Mouse (Mus musculus) frontal cortex, adult 2 months (tissue): ENCODE results near the gene Hist1h4n. TPM values are rescaled to one million over a fixed set of nuclear protein-coding genes. Genes with fewer than 3 reads are reported as not detected.
"Not testable (repeated sequence)": the region's sequence is repeated elsewhere in the genome, so short reads cannot be mapped to it uniquely, and the experiment has no call there.

Experiments used
- DNase-seq, 2 experiments: peaks; one replicate each; pipeline ENCODE4 v3.0.0; 2022; ENCODE audit warnings: low spot score in 1 of 2; ENCODE audit errors: extremely low spot score in 1 of 2
- polyA plus RNA-seq: library from polyadenylated mRNA; depleted of rRNA; stranded (reverse); fragments of >200 nt; gene quantifications from 2 replicates; pipeline ENCODE4 v1.2.3, GENCODE M21; 2012; rRNA removed

Hist1h4n gene
- 12.0 and 12.7 TPM in 2 replicates for polyA plus RNA-seq

DNA sequence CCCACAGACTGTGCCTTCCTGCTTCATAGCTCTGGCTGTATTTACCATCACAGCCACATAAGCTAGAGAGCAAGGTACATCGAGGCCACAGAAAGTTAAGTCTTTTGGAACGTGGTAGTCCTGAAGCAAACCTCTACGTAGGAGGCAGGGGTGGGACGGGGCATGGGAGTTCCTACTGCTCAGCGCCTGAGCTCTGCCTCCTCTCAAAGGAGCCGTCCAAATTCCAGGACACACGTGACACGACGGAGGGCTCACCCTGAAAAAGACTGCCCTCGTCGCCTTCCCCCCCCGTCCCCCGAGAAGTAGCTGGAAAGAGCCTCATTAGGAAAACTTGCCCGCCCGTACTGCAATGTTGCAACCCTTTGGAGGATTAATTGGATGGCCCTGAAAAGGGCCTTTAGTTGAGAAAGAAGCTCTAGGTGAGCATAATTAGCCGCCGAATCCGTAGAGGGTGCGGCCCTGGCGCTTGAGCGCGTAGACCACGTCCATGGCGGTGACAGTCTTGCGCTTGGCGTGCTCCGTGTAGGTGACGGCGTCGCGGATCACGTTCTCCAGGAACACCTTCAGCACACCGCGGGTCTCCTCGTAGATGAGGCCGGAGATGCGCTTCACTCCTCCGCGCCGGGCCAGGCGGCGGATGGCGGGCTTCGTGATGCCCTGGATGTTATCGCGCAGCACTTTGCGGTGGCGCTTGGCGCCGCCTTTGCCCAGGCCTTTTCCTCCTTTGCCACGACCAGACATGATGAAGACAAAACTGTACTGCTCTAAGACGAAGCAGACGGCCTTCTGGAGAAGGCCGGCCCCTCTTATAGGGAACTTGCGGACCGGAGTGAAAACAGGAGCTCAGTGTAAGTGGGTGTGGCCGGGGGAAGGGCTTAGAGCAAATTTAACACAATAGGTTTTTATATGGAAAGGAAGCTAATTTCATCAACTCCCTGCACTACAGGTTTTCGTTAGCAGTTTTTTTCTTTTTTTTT lies at the start of gene Hist1h4n:
TSS of gene Hist1h4n (minus strand) at position 779 of the 977 bp plus-strand sequence.
- peak in 1 of 2 experiments; percentile 60 for DNase-seq

DNA sequence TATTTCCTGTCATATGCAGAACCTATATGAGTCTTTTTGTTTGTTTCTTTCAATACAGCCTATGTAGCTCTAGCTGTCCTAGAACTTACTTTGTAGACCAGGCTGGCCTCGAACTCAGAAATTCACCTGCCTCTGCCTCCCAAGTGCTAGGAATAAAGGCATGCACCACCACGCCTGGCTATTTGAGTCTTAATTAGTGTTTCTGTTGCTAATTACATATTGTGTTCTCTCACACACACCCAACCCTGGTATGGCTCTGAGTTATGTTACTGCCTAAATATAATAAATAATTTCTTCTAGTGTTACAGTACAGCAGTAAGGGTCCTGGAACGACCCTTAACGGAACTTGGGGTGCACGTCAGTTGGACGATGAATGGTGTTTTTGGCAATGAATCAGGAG lies 48.7 kb upstream of the Hist1h4n start:
- no peak for DNase-seq

DNA sequence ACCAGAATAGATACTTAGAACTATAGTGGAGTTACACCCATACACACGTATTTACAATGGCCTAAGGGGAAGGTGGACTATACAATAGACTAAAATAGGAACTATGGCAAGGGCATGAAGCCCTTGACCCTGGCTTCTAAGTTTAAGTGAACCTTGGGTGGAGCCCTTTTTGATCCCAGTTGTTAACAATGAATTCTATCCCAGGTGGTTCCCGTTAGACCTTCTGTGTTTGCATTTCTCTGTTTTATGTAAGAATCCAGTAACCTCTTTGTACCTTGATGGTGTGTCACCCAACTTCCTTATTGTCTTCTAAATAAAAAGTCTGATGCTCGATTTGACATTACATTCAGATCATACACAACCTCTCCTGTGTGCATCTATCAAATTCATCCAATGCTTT lies 33.5 kb upstream of the Hist1h4n start:
- DNase-seq, result not testable (repeated sequence)

DNA sequence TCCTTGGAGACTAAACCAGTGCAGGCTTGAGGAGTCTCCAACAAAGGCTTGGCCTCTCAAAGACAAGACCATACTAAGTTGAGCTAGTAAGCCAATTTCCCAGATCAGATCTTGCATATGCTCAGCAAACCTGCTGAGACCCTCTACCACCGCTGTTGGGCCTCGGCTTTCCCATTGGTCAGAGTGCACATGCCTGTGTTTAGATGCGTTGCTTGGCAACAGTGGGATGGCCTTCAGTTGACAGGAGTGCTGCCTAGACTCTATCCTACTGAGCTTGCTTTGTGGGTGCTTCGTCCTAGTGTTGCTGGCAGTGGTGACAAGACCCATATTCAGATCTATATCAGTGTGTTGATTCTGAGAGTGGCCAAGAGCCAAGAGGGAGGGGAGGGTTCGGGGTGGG lies 29.6 kb upstream of the Hist1h4n start:
- no peak for DNase-seq

DNA sequence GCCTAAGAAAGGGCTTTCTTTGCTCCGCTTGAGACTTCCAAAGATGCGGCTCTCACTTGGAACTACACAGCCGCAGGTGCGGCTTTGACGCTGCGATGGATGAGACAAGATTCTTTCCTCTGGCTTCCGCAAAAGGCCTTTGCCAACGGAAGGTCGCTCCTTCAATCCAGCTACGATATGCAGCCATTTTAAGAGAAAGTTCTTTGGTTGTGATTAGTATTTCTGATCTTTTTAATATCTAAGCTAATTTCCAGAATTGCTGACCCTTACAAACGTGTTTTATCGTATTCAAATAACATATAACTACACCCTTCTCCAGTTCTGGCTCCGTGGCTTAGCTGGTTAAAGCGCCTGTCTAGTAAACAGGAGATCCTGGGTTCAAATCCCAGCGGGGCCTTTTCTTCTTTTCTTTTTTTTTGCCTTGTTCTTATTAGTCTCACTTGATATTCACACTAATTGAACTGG lies 23.7 kb upstream of the Hist1h4n start:
- peak; percentile 20 to 96 for DNase-seq

DNA sequence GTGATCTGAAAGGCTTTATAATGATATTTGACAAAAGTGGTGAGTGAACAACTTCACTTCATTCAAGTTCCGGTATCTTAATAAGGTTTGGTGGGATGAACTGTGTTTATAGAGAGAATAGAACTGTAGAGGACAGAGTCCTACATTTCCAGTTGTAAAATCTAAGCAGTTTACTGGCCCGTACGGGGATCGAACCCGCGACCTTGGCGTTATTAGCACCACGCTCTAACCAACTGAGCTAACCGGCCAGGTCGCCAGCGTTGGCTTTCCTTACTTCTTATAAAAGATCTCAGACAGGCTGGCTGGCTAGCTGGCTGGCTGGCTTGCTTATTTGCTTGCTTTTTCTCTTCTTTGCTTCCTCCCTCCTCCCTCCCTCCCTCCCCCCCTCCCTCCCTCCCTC lies 23.1 kb upstream of the Hist1h4n start:
- peak; percentile 71 to 96 for DNase-seq

DNA sequence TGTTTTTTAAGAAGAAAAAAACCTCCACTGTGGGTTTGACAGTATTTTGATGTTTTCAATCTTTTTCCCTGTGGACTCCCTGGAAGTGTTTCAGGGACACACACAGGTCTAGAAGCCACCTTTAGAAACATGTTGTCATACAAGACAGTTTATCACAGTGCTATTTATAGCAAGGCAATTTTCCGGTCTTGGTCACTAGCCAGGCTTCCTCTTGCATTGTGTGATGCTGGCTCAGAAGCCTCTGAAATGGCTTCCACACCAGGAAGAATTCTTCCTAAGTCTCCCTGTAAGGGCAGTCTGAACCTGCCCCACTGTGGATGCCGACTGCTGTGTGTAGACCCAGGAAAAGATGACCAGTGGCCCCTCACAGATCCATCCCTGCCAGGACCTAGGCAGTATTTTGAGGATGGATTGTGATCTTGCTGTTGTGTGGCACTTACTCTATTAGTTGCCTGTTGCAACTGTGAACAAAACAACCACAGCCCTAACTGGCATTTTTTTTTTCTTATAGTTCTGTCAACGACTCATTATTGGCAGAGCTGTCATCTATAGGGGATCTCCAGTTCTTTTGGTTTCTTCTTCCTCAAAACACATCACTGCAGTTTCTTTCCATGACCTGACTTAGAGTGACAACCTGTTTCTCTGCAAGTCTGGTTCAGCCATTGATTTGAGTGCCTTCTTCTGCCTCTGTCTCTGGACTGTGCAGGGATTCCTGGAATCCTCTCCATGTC lies 20.4 kb upstream of the Hist1h4n start:
- DNase-seq, result no peak

DNA sequence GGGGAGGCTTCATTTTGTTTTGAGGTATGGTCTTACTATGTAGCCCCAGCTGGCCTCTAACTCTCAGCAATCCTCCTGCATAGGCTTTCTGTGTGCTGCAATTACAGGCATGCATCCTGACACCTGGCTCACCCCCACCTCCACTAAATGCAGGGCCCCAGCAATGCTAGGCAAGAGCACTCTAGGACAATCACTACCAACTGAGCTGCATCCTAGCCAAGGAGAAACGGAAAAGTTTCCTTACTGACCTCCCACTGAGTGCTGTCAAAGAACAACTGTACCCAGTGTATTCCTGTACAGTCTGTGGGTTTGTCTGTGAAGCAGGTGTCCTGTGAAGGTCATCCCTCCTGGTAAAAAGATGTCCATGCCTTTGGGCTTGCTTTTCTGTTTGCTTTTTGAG lies 18.7 kb upstream of the Hist1h4n start:
- not testable (repeated sequence) for DNase-seq

DNA sequence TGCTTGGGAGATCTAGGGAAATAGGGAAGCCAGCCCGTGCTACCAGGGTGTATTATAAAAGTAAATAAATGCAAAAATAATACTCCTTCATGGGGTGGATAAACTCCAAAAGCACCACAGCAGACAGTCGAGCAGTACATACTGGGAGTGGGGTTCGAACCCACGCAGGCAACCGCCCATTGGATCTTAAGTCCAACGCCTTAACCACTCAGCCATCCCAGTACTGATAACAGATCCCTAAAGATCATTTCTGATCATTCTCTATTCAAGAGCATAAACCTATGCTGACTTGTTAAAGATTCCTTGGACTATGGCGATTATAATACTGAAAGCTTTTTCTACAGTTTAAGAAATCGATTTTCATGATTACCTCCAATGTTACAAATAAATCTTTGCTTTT lies 15.9 kb upstream of the Hist1h4n start:
- DNase-seq, result peak in 1 of 2 experiments; percentile 27

DNA sequence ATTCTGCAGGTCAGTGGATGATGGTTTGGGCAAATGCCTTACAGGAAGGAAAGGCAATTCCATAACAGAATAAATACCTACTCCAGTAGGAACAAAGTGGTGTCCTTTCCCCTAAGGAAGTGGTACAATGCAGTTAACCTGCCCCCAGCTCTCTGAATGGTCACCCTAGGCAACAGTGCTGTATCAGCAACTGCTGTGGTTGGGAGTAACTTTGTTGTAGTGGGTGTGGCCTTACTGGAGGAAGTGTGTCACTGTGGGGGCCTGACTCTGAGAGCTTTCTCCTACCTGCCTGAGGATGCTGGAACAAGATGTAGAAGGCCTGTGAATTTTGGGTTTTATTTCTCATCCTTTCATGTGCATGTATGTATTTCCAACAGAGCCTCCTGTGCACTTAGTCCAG lies 14.4 kb upstream of the Hist1h4n start:
- DNase-seq, result not testable (repeated sequence)

DNA sequence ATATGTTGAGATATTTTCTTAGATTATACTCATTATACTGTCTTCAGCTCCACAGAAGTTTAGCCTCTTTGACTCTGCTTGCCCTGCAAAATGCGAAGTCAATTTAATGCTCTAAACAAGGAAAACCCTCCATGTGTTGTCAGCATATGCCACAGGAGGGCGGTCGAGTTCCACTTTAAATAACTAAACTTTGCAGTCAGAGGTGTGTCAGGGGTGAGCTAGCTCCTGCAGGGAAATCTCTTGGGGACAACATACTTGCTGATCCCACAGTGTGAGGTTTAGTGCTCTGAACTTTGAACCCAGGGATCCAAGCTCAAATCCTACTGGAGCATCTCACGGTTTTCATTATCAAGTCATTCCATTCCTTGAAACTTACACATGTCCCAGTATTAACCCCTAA lies 8.5 kb upstream of the Hist1h4n start:
- not testable (repeated sequence) for DNase-seq

DNA sequence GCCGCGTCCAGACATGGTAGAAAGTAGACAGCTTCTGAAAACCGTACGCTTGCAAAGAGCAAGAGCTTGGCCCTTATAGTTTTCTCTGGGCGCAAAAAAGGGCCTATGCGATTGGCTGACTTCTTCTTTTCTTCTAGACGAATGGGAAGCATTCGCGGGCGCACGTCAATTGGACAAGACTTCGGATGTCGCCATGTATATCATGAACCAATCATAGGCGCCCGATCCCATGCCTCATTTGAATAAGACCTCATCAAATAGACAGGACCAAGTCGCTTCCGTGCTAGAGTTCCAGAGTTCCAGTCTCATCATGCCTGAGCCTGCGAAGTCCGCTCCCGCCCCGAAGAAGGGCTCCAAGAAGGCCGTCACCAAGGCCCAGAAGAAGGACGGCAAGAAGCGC lies 1.5 kb upstream of the Hist1h4n start, which contains the start of the genes Hist1h2ap and Hist1h2br:
TSS of gene Hist1h2ap (minus strand) at position 47 of the 400 bp plus-strand sequence.
TSS of gene Hist1h2br (plus strand) at position 283 of the 400 bp plus-strand sequence.
- not testable (repeated sequence) for DNase-seq

DNA sequence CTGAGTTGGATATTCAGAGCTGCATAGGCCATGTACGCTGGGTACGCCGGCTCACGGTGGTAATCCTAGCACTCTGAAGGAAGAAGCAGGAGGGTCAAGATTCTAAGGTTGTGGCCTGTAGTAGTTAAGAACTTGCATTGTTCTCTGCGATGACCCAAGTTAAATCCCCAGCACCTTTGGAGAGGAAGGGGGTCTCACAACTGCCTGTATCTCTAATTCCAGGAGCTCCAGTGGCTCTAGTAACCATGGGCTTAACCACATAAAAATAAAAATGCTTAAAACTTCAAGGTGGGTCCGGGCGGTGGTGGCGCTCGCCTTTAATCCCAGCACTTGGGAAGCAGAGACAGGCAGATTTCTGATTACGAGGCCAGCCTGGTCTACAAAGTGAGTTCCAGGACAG lies 1.7 kb downstream of the Hist1h4n start:
- no peak for DNase-seq

DNA sequence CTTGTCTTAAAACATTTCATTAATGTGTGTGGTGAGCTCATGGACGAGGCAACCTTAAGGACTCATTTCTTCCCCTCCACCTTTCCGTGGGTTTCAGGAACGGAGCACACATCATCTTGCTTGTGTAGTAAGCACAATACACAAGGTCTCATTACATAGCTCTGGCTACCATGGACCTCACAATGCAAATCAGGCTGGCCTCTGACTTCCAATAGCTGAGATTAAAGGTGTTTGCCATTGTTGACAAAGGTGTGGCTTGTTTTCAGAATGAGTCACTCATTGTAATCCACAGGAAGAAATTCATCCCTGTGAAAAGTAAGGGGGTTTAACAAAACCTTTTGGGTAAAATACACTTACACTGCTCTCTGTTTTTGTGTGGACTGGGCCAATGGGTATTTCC lies 3.5 kb downstream of the Hist1h4n start:
- DNase-seq, result no peak

DNA sequence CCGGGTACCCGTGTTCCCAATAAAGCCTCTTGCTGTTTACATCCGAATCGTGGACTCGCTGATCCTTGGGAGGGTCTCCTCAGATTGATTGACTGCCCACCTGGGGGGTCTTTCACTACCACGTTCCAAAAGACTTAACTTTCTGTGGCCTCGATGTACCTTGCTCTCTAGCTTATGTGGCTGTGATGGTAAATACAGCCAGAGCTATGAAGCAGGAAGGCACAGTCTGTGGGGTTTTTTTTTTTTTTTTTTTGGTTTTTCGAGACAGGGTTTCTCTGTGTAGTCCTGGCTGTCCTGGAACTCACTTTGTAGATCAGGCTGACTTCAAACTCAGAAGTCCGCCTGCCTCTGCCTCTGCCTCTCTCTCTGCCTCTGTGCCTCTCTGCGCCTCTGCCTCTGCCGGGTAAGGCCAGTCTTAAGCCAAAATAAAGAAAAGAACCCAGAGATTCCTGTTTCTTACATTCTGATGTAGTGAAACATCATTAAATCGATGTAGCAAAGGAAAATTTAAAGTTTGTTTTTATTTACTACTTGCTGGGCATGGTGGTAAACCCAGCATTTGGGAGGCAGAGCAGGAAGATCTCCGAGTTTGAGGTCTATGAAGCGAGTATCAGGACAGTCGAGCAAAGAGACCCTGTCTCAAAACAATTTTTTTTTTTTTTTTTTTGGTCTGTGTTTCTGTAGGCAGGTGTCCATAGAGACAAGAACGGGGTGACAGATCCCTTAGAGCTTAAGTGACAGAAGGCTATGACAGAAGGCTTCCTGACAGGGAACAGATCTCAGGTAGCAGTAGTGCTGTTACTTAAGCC lies 11.7 kb downstream of the Hist1h4n start:
- DNase-seq, result not testable (repeated sequence)

DNA sequence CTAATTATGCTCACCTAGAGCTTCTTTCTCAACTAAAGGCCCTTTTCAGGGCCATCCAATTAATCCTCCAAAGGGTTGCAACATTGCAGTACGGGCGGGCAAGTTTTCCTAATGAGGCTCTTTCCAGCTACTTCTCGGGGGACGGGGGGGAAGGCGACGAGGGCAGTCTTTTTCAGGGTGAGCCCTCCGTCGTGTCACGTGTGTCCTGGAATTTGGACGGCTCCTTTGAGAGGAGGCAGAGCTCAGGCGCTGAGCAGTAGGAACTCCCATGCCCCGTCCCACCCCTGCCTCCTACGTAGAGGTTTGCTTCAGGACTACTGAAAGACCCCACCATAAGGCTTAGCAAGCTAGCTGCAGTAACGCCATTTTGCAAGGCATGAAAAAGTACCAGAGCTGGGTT lies 19.9 kb downstream of the Hist1h4n start:
- not testable (repeated sequence) for DNase-seq

DNA sequence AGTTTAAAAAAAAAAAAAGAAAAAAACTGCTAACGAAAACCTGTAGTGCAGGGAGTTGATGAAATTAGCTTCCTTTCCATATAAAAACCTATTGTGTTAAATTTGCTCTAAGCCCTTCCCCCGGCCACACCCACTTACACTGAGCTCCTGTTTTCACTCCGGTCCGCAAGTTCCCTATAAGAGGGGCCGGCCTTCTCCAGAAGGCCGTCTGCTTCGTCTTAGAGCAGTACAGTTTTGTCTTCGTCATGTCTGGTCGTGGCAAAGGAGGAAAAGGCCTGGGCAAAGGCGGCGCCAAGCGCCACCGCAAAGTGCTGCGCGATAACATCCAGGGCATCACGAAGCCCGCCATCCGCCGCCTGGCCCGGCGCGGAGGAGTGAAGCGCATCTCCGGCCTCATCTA lies 20.5 kb downstream of the Hist1h4n start, which contains the start of gene Hist1h4m:
TSS of gene Hist1h4m (plus strand) at position 208 of the 400 bp plus-strand sequence.
- peak in 1 of 2 experiments; percentile 76 for DNase-seq

DNA sequence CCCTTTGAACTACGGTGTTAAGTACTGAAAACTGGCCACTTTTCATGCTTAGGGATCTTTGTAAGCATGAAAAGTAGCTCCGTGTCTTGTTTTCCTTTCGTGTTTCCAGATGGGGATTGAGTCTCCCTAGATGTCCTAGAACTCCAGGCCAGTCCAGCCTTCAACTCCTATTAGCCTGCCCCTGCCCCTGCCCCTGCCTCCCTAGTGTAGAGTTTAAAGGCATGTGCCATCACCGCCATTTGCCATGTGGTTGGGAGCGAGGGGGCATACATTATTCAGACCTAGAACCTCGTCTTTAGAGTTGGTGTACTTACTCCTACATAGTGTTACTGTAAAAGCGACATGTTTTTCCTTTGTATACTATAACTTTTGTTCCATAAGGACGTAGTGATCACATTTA lies 20.9 kb downstream of the Hist1h4n start:
- DNase-seq, result not testable (repeated sequence)

DNA sequence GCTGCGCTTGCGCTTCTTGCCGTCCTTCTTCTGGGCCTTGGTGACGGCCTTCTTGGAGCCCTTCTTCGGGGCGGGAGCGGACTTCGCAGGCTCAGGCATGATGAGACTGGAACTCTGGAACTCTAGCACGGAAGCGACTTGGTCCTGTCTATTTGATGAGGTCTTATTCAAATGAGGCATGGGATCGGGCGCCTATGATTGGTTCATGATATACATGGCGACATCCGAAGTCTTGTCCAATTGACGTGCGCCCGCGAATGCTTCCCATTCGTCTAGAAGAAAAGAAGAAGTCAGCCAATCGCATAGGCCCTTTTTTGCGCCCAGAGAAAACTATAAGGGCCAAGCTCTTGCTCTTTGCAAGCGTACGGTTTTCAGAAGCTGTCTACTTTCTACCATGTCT lies 21.9 kb downstream of the Hist1h4n start, which contains the start of the genes Hist1h2bq and Hist1h2ao:
TSS of gene Hist1h2bq (minus strand) at position 125 of the 400 bp plus-strand sequence.
TSS of gene Hist1h2ao (plus strand) at position 393 of the 400 bp plus-strand sequence.
- not testable (repeated sequence) for DNase-seq

DNA sequence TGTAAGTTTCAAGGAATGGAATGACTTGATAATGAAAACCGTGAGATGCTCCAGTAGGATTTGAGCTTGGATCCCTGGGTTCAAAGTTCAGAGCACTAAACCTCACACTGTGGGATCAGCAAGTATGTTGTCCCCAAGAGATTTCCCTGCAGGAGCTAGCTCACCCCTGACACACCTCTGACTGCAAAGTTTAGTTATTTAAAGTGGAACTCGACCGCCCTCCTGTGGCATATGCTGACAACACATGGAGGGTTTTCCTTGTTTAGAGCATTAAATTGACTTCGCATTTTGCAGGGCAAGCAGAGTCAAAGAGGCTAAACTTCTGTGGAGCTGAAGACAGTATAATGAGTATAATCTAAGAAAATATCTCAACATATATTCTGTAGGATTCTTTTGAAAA lies 28.9 kb downstream of the Hist1h4n start:
- not testable (repeated sequence) for DNase-seq
